Mouse (Mus musculus) stomach, postnatal 0 days (tissue): ENCODE data around the gene Vps45.
"Not testable (repeated sequence)": the region's sequence is repeated elsewhere in the genome, so short reads cannot be mapped to it uniquely, and the experiment has no call there.

Experiments
- CTCF ChIP-seq: IDR thresholded peaks from 2 replicates; pipeline ENCODE4 v1.5.1; 2016; ENCODE audit warnings: antibody characterized with exemption, low read depth, mild to moderate bottlenecking, moderate library complexity
- EP300 ChIP-seq: optimal IDR thresholded peaks from 2 replicates; pipeline ENCODE3; 2016; ENCODE audit warnings: antibody characterized with exemption

GRCm38 (mm10) chr3:96044559-96044958 is 13.7 kb downstream of the Vps45 start:
- not testable (repeated sequence) for TF ChIP-seq EP300, CTCF
